In genomic region chr10:29803915-29804545, GRCm38 (mm10) we compare ENCODE assay signal across 9 mouse cellular contexts.
DNase-seq lines count a peak whose midpoint lies in the region; ATAC-seq and TF ChIP-seq lines count a peak whose summit lies in the region.
"Had no signal": no experiment of that assay in that cellular context is flagged by ENCODE, and none has a peak within 500 bp of the region (broad histone marks: within the 10 kb centered on the region; RNA-seq: fewer than 3 reads in every experiment).

No protein-coding gene starts in this region.

- ATAC-seq in lung, embryonic 16.5 days (ENCODE audit: low read depth), result 0 out of 2 replicates have a peak, but pooled peaks have one; percentile 43

- H3K36me3 ChIP-seq in lung, embryonic 16.5 days (ENCODE audit: control insufficient read depth, insufficient read depth, low read length), result no peaks in the 10 kb centered on the region
- H3K36me3 ChIP-seq in thymus, adult 2 months (ENCODE audit: control insufficient read depth, insufficient read depth, low read length), result no peaks in the 10 kb centered on the region
- H3K36me3 ChIP-seq: embryonic facial prominence, embryonic 13.5 days had no signal

- no peak overlapping the region for H3K4me3 ChIP-seq in lung, embryonic 16.5 days (ENCODE audit: low read length)
- no peak overlapping the region for H3K4me3 ChIP-seq in thymus, adult 2 months (ENCODE audit: control insufficient read depth, insufficient read depth, low read length)
- H3K4me3 ChIP-seq: embryonic facial prominence, embryonic 13.5 days had no signal

- no peaks in the 10 kb centered on the region for H3K27me3 ChIP-seq in lung, embryonic 16.5 days (ENCODE audit: control insufficient read depth, insufficient read depth, low read depth, low read length)
- no peaks in the 10 kb centered on the region for H3K27me3 ChIP-seq in thymus, adult 2 months (ENCODE audit: control insufficient read depth, insufficient read depth, low read length)
- H3K27me3 ChIP-seq: embryonic facial prominence, embryonic 13.5 days had no signal

- H3K9ac ChIP-seq in lung, embryonic 16.5 days (ENCODE audit: low read length), result no peak overlapping the region
- H3K9ac ChIP-seq: embryonic facial prominence, embryonic 13.5 days had no signal

- TF ChIP-seq POLR2A in thymus, adult 2 months (IDR thresholded peaks at IDR 0.05; ENCODE audit: control insufficient read depth, extremely low read depth, insufficient read depth, low read length, poor library complexity), result no peak

- H3K4me2 ChIP-seq in lung, embryonic 16.5 days (ENCODE audit: low read depth, low read length), result no peak overlapping the region
- H3K4me2 ChIP-seq: embryonic facial prominence, embryonic 13.5 days had no signal

- no peak for TF ChIP-seq CTCF in thymus, adult 2 months (IDR thresholded peaks at IDR 0.05; ENCODE audit: borderline replicate concordance, control insufficient read depth, extremely low read depth, insufficient read depth, low read length, poor library complexity)

- no peaks in the 10 kb centered on the region for H3K9me3 ChIP-seq in lung, embryonic 16.5 days (ENCODE audit: control insufficient read depth, low read length)
- H3K9me3 ChIP-seq: embryonic facial prominence, embryonic 13.5 days had no signal

- no peak overlapping the region for H3K27ac ChIP-seq in lung, embryonic 16.5 days (ENCODE audit: low read length)
- no peak overlapping the region for H3K27ac ChIP-seq in thymus, adult 2 months (ENCODE audit: control insufficient read depth, insufficient read depth, low read length)
- H3K27ac ChIP-seq: embryonic facial prominence, embryonic 13.5 days had no signal

- peak; percentile 57 for DNase-seq in testis, postnatal 10 days (ENCODE audit: low spot score)
- DNase-seq in testis, postnatal 14 days (ENCODE audit: low spot score), result no peak
- peak; percentile 25 for DNase-seq in cerebellum, adult 9-10 months
- peak; percentile 18 to 46 for DNase-seq in frontal cortex, postnatal 14 days (ENCODE audit: low spot score in 2 of 2)
- peak; percentile 44 to 67 for DNase-seq in kidney, postnatal 25 days
- peak; percentile 75 for DNase-seq in retina, embryonic 14.5 days (ENCODE audit: low spot score)
- DNase-seq in thymus, adult 2 months, result no peak

- WGBS in lung, embryonic 16.5 days, result 33% methylated on average over 6 of the region's 6 CpGs
- 42% methylated on average over 6 of the region's 6 CpGs for WGBS in thymus, adult 2 months

- no peaks in the 10 kb centered on the region for H3K4me1 ChIP-seq in lung, embryonic 16.5 days (replicated peaks; ENCODE audit: control insufficient read depth, insufficient read depth, low read length)
- H3K4me1 ChIP-seq in thymus, adult 2 months (replicated peaks; ENCODE audit: control insufficient read depth, insufficient read depth, low read length), result no peaks in the 10 kb centered on the region
- H3K4me1 ChIP-seq: embryonic facial prominence, embryonic 13.5 days had no signal

Comparison
In these comparisons a context has a peak if more than half of its experiments do, and no peak if none do; other contexts are left out.
1. DNase-seq: peak in testis, postnatal 10 days (single experiment), cerebellum, adult 9-10 months (single experiment), frontal cortex, postnatal 14 days (2 of 2), kidney, postnatal 25 days (2 of 2) and retina, embryonic 14.5 days (single experiment); none in testis, postnatal 14 days (single experiment) and thymus, adult 2 months (single experiment).